In the genomic region with DNA sequence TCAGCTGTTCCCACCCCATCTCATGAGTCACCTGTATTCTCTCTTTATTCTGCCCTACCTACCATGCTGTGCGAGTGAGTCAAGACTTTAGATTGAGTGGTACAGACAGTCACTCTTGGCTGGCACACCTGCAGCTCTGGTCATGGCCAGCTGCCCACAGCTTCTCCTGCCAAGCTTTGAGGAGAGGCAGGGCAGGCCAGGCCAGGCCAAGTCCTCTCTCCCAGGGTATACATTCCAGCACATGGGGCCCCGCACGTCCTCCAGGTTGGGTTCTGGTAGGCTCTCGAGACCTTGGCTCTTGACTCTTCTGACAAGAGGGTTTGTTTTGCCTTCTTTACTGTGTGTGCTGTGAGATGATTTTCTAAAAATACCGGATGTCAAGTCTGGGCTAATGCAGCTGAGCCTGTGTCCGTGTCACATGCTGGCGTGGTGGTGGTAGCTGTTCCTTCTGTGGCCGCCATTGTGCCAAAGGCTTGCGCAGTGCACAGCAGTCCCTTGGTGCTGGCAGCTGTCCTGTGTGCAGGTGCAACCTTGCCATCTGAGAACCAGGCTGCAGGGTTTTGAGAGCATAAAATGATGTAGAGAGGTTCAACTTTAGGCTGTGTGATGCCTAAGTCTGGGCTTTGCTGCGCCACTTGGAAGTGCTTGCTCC, we compare ENCODE assay signal across 10 mouse cellular contexts. TPM values are rescaled to one million over a fixed set of nuclear protein-coding genes. Genes with fewer than 3 reads are reported as not detected.
DNase-seq lines count a peak whose midpoint lies in the region; ATAC-seq and TF ChIP-seq lines count a peak whose summit lies in the region.
"Had no signal": no experiment of that assay in that cellular context is flagged by ENCODE, and none has a peak within 500 bp of the region (broad histone marks: within the 10 kb centered on the region; RNA-seq: fewer than 3 reads in every experiment).

No protein-coding gene starts in this region.

- peak; percentile 86 to 87 for DNase-seq in heart, adult 18-20 months
- peak; percentile 74 to 78 for DNase-seq in cerebellum, postnatal 36 days
- peak; percentile 45 for DNase-seq in heart, postnatal 25 days (ENCODE audit: low spot score)
- peak; percentile 78 for DNase-seq in lung, postnatal 10 days
- DNase-seq in forebrain, postnatal 0 days = no peak
- DNase-seq: liver, embryonic 13.5 days; retina, postnatal 1 day had no signal

- no peaks in the 10 kb centered on the region for H3K27me3 ChIP-seq in heart, embryonic 11.5 days (ENCODE audit: control insufficient read depth, insufficient read depth, low read length)
- no peaks in the 10 kb centered on the region for H3K27me3 ChIP-seq in forebrain, postnatal 0 days (ENCODE audit: insufficient read depth, low read length)
- no peaks in the 10 kb centered on the region for H3K27me3 ChIP-seq in intestine, embryonic 16.5 days (replicated peaks; ENCODE audit: control insufficient read depth, insufficient read depth, low read length)
- no peaks in the 10 kb centered on the region for H3K27me3 ChIP-seq in forebrain, embryonic 16.5 days (replicated peaks; ENCODE audit: control insufficient read depth, insufficient read depth, low read length)
- H3K27me3 ChIP-seq: liver, embryonic 13.5 days had no signal

- H3K4me1 ChIP-seq in heart, embryonic 11.5 days (ENCODE audit: control insufficient read depth, insufficient read depth, low read length) = peaks cover 5% of the 10 kb centered on the region
- H3K4me1 ChIP-seq in forebrain, postnatal 0 days (ENCODE audit: insufficient read depth) = no peaks in the 10 kb centered on the region
- H3K4me1 ChIP-seq in intestine, embryonic 16.5 days (ENCODE audit: control insufficient read depth, insufficient read depth, low read length) = no peaks in the 10 kb centered on the region
- H3K4me1 ChIP-seq in forebrain, embryonic 16.5 days (replicated peaks; ENCODE audit: control insufficient read depth, insufficient read depth, low read length) = no peaks in the 10 kb centered on the region
- H3K4me1 ChIP-seq: liver, embryonic 13.5 days had no signal

- ATAC-seq in heart, embryonic 11.5 days (replicated peaks; ENCODE audit: insufficient number of reproducible peaks, low FRiP score, low TSS enrichment) = no peak
- no peak for ATAC-seq in forebrain, postnatal 0 days
- no peak; the same call in 1 of the 2 replicates for ATAC-seq in intestine, embryonic 16.5 days
- no peak for ATAC-seq in forebrain, embryonic 16.5 days

- H3K4me2 ChIP-seq in heart, embryonic 11.5 days = no peak overlapping the region
- no peak overlapping the region for H3K4me2 ChIP-seq in forebrain, postnatal 0 days (ENCODE audit: low read depth)
- no peak overlapping the region for H3K4me2 ChIP-seq in intestine, embryonic 16.5 days (ENCODE audit: low read depth, low read length)
- no peak overlapping the region for H3K4me2 ChIP-seq in forebrain, embryonic 16.5 days (ENCODE audit: low read length)
- H3K4me2 ChIP-seq: liver, embryonic 13.5 days had no signal

- H3K9ac ChIP-seq in heart, embryonic 11.5 days (ENCODE audit: low read depth, low read length) = no peak overlapping the region
- no peak overlapping the region for H3K9ac ChIP-seq in forebrain, postnatal 0 days
- no peak overlapping the region for H3K9ac ChIP-seq in intestine, embryonic 16.5 days (ENCODE audit: low read depth, low read length)
- no peak overlapping the region for H3K9ac ChIP-seq in forebrain, embryonic 16.5 days (replicated peaks; ENCODE audit: low read depth, low read length)
- H3K9ac ChIP-seq: liver, embryonic 13.5 days had no signal

- H3K36me3 ChIP-seq in heart, embryonic 11.5 days (ENCODE audit: control insufficient read depth, insufficient read depth, low read length) = peaks cover 6% of the 10 kb centered on the region
- peaks cover 11% of the 10 kb centered on the region for H3K36me3 ChIP-seq in forebrain, postnatal 0 days (ENCODE audit: insufficient read depth)
- no peaks in the 10 kb centered on the region for H3K36me3 ChIP-seq in intestine, embryonic 16.5 days (ENCODE audit: control insufficient read depth, insufficient read depth, low read length)
- no peaks in the 10 kb centered on the region for H3K36me3 ChIP-seq in forebrain, embryonic 16.5 days (ENCODE audit: control insufficient read depth, insufficient read depth)

- H3K9me3 ChIP-seq in heart, embryonic 11.5 days (replicated peaks; ENCODE audit: control insufficient read depth, low read length) = no peaks in the 10 kb centered on the region
- no peaks in the 10 kb centered on the region for H3K9me3 ChIP-seq in forebrain, postnatal 0 days (ENCODE audit: low read length)
- no peaks in the 10 kb centered on the region for H3K9me3 ChIP-seq in intestine, embryonic 16.5 days (ENCODE audit: control insufficient read depth, low read length)
- H3K9me3 ChIP-seq in forebrain, embryonic 16.5 days (ENCODE audit: control insufficient read depth, low read length) = no peaks in the 10 kb centered on the region
- H3K9me3 ChIP-seq: liver, embryonic 13.5 days had no signal

- 72% methylated on average over 10 of the region's 10 CpGs for WGBS in heart, embryonic 11.5 days (ENCODE audit: insufficient replicate concordance)
- 92% methylated on average over 10 of the region's 10 CpGs for WGBS in forebrain, postnatal 0 days
- 90% methylated on average over 10 of the region's 10 CpGs for WGBS in intestine, embryonic 16.5 days
- WGBS in forebrain, embryonic 16.5 days = 87% methylated on average over 10 of the region's 10 CpGs

- intact Hi-C loops in heart, postnatal 25 days (cut with DNase I) = loop anchor here (5.0 kb wide), 1 partner anchor 119 kb away; the partner anchor contains the start of genes Hsp90b1 and Ttc41

- no peak overlapping the region for H3K4me3 ChIP-seq in heart, embryonic 11.5 days (ENCODE audit: low read depth, low read length)
- H3K4me3 ChIP-seq in forebrain, postnatal 0 days (ENCODE audit: low read depth, low read length) = no peak overlapping the region
- H3K4me3 ChIP-seq in intestine, embryonic 16.5 days (ENCODE audit: low read length) = no peak overlapping the region
- no peak overlapping the region for H3K4me3 ChIP-seq in forebrain, embryonic 16.5 days (replicated peaks; ENCODE audit: low read length)
- H3K4me3 ChIP-seq: liver, embryonic 13.5 days had no signal

- no peak overlapping the region for H3K27ac ChIP-seq in heart, embryonic 11.5 days (ENCODE audit: low read depth, low read length)
- no peak overlapping the region for H3K27ac ChIP-seq in forebrain, postnatal 0 days (ENCODE audit: low read depth, low read length)
- no peak overlapping the region for H3K27ac ChIP-seq in intestine, embryonic 16.5 days (ENCODE audit: low read length)
- H3K27ac ChIP-seq in forebrain, embryonic 16.5 days (ENCODE audit: low read length) = no peak overlapping the region
- H3K27ac ChIP-seq: liver, embryonic 13.5 days had no signal

- TF ChIP-seq CTCF in forebrain, postnatal 0 days (IDR thresholded peaks at IDR 0.05; ENCODE audit: low read depth) = no peak

RNA-seq across cellular contexts. Expression of gene Nt5dc3, which starts 47.2 kb away (rescaled TPM):
- total RNA-seq in heart, adult 18-20 months (2021) = 10 to 100 TPM; 33.7 to 35.6 TPM
- 1.8 and 2.1 TPM in 2 replicates for polyA plus RNA-seq in heart, embryonic 11.5 days (2014; fragmentation: Nextera tagmentation; extraction: Ambion mirVana)
- 10 to 100 TPM; 30.2 to 36.5 TPM for total RNA-seq in heart, postnatal 25 days (2021)
- total RNA-seq in forebrain, postnatal 0 days (2014; rRNA removed) = 30.2 and 42.2 TPM in 2 replicates
- polyA plus RNA-seq in forebrain, postnatal 0 days (2015; fragmentation: Nextera tagmentation; extraction: Ambion mirVana) = 7.2 and 9.3 TPM in 2 replicates
- polyA plus RNA-seq in intestine, embryonic 16.5 days (2015; fragmentation: Nextera tagmentation; extraction: Ambion mirVana) = 0.91 and 1.0 TPM in 2 replicates
- polyA plus RNA-seq in forebrain, embryonic 16.5 days (2015; fragmentation: Nextera tagmentation; extraction: Ambion mirVana) = 7.8 and 8.1 TPM in 2 replicates
